Mouse (Mus musculus) heart, adult 2 months (tissue): ENCODE measurements around the gene Nos2. TPM values are rescaled to one million over a fixed set of nuclear protein-coding genes. Genes with fewer than 3 reads are reported as not detected.

ENCODE experiments used
- DNase-seq, 2 experiments: peaks; one replicate each; pipeline ENCODE4 v3.0.0; 2021
- H3K27ac ChIP-seq: fragments of 200-600 bp; 2 replicates; pipeline ENCODE4 v1.8.1; 2022
- H3K27me3 ChIP-seq: fragments of 200-500 bp; 2 replicates; pipeline ENCODE4 v1.6.1; 2012; ENCODE audit warnings: mild to moderate bottlenecking, low read length, inconsistent platforms, mixed read lengths; ENCODE audit not compliant: control insufficient read depth, insufficient read depth
- H3K36me3 ChIP-seq: fragments of 200-500 bp; 2 replicates; pipeline ENCODE4 v1.6.1; 2012; ENCODE audit warnings: low read length, inconsistent platforms; ENCODE audit not compliant: control insufficient read depth, insufficient read depth
- H3K4me1 ChIP-seq: fragments of 200-500 bp; 2 replicates; pipeline ENCODE4 v1.6.1; 2011; ENCODE audit warnings: low read length; ENCODE audit not compliant: control insufficient read depth, insufficient read depth
- H3K4me3 ChIP-seq: fragments of 200-600 bp; 2 replicates; pipeline ENCODE4 v1.8.1; 2022
- H3K79me2 ChIP-seq: fragments of 200-500 bp; replicated peaks from 2 replicates; pipeline ENCODE4 v1.6.1; 2012; ENCODE audit warnings: mild to moderate bottlenecking, inconsistent platforms, low read length, moderate library complexity, mixed read lengths; ENCODE audit not compliant: control insufficient read depth, insufficient read depth
- H3K9ac ChIP-seq: fragments of 200-500 bp; 2 replicates; pipeline ENCODE4 v1.6.1; 2012; ENCODE audit warnings: low read depth, mild to moderate bottlenecking, control low read depth, inconsistent platforms, low read length, mixed read lengths
- CTCF ChIP-seq: fragments of 200-600 bp; IDR thresholded peaks from 2 replicates; pipeline ENCODE4 v1.8.1; 2022; ENCODE audit warnings: antibody characterized with exemption, mild to moderate bottlenecking, moderate library complexity
- EP300 ChIP-seq: fragments of 200-500 bp; IDR thresholded peaks from 2 replicates; pipeline ENCODE4 v1.6.1; 2011; ENCODE audit warnings: low read depth, low read length, control low read depth; ENCODE audit not compliant: insufficient read depth
- POLR2A ChIP-seq: fragments of 200-500 bp; IDR thresholded peaks from 2 replicates; pipeline ENCODE4 v1.6.1; 2011; ENCODE audit warnings: mild to moderate bottlenecking, low read depth, low read length, control low read depth; ENCODE audit not compliant: insufficient read depth
- WGBS: fragments of 180-500 bp; shearing (Covaris S2); methylation state at CpG from one replicate; pipeline ENCODE4 v1.1.7; 2018; 5-methylcytosine and 5-hydroxymethylcytosine counted together
- intact Hi-C: fragments of 180-260 bp; cut with DNase I; formaldehyde crosslinking; loops from one replicate; pipeline ENCODE4 v1.15.1; 2025
- long read RNA-seq: library from polyadenylated mRNA; stranded (forward); transcript quantifications from one replicate; pipeline ENCODE4 v2.0.0, GENCODE M21; 2021
- polyA plus RNA-seq: library from polyadenylated mRNA; depleted of rRNA; stranded (reverse); fragments of >200 nt; gene quantifications from 2 replicates; pipeline ENCODE4 v1.2.3, GENCODE M21; 2012; rRNA removed
- total RNA-seq, 2 experiments: library from RNA; stranded (reverse); gene quantifications; 2 replicates each; pipeline ENCODE4 v1.2.3; 2021

Gene Nos2
- total RNA-seq (1 to 10 TPM; 5.0 to 5.7 TPM), polyA plus RNA-seq (8.3 TPM in 2 replicates)
- long read RNA-seq, transcript Nos2-203 (26 exons, 3,429 nt) = major isoform, 6 of 8 reads
- long read RNA-seq, partial matches to known transcripts = 0 of 8 reads
- long read RNA-seq, other reads (novel, unspliced or antisense) = 2 of 8 reads

- intact Hi-C loops = no loop called here
- Histone ChIP-seq H3K27me3 (no peaks in the 10 kb centered on the region), H3K79me2 (no peaks in the 10 kb centered on the region), H3K4me3 (no peak within 1 kb of the TSS), H3K9ac (no peak within 1 kb of the TSS), H3K4me1 (peaks cover 5% of the 10 kb centered on the region), H3K36me3 (no peaks in the 10 kb centered on the region), H3K27ac (no peak within 1 kb of the TSS)
- TF ChIP-seq POLR2A (no peak), EP300 (no peak), CTCF (no peak)
- DNase-seq = no peak
- 41% methylated on average over 6 of the region's 6 CpGs for WGBS
These were observed at the start of gene Nos2 for GRCm38 (mm10) chr11:78920411-78920939. Nos2 (plus strand) TSS chr11:78920787.

GRCm38 (mm10) chr11:78870891-78871290, 49.7 kb upstream of the Nos2 start:
- intact Hi-C loops = no loop called here
- no peaks in the 10 kb centered on the region for H3K4me1 ChIP-seq
- H3K4me3 ChIP-seq = no peak overlapping the region
- H3K36me3 ChIP-seq = no peaks in the 10 kb centered on the region
- H3K27me3 ChIP-seq = no peaks in the 10 kb centered on the region
- no peak overlapping the region for H3K27ac ChIP-seq
- H3K9ac ChIP-seq = no peak overlapping the region
- TF ChIP-seq POLR2A (no peak), EP300 (no peak), CTCF (no peak)
- no peak for DNase-seq
- H3K79me2 ChIP-seq = no peaks in the 10 kb centered on the region
- 91% methylated on average over 4 of the region's 4 CpGs for WGBS

GRCm38 (mm10) chr11:78872782-78873181, 47.8 kb upstream of the Nos2 start:
- Histone ChIP-seq H3K27me3 (no peaks in the 10 kb centered on the region), H3K9ac (no peak overlapping the region), H3K36me3 (no peaks in the 10 kb centered on the region), H3K27ac (no peak overlapping the region), H3K4me1 (no peaks in the 10 kb centered on the region), H3K79me2 (no peaks in the 10 kb centered on the region), H3K4me3 (no peak overlapping the region)
- TF ChIP-seq POLR2A (no peak), EP300 (no peak), CTCF (no peak)
- intact Hi-C loops = no loop called here
- WGBS = 34% methylated on average over 2 of the region's 2 CpGs
- DNase-seq = no peak

- H3K4me1 ChIP-seq = no peaks in the 10 kb centered on the region
- WGBS = 92% methylated on average over 3 of the region's 3 CpGs
- no peaks in the 10 kb centered on the region for H3K27me3 ChIP-seq
- H3K9ac ChIP-seq = no peak overlapping the region
- intact Hi-C loops = no loop called here
- no peaks in the 10 kb centered on the region for H3K36me3 ChIP-seq
- H3K4me3 ChIP-seq = no peak overlapping the region
- TF ChIP-seq CTCF (no peak), POLR2A (no peak), EP300 (no peak)
- no peaks in the 10 kb centered on the region for H3K79me2 ChIP-seq
- DNase-seq = no peak
- H3K27ac ChIP-seq = no peak overlapping the region
These were observed 40.9 kb upstream of the Nos2 start for GRCm38 (mm10) chr11:78879727-78880126.

GRCm38 (mm10) chr11:78886693-78887092, 33.9 kb upstream of the Nos2 start:
- H3K27ac ChIP-seq = no peak overlapping the region; the same call in 1 of the 2 replicates
- TF ChIP-seq POLR2A = no peak
- no peak for TF ChIP-seq CTCF
- TF ChIP-seq EP300 = no peak
- peak; percentile 20 to 23 for DNase-seq
- H3K4me3 ChIP-seq = no peak overlapping the region
- H3K36me3 ChIP-seq = no peaks in the 10 kb centered on the region
- H3K79me2 ChIP-seq = no peaks in the 10 kb centered on the region
- H3K4me1 ChIP-seq = peaks cover 2% of the 10 kb centered on the region; the same call in 1 of the 2 replicates
- H3K9ac ChIP-seq = no peak overlapping the region
- WGBS = 54% methylated on average over 1 of the region's 1 CpGs
- H3K27me3 ChIP-seq = no peaks in the 10 kb centered on the region
- intact Hi-C loops = no loop called here
